Mouse (Mus musculus): ENCODE results near the gene Wnt3a.
A peak's percentile ranks its signal among the peaks of the same experiment; 100 is the strongest.
"Not testable (repeated sequence)": the region's sequence is repeated elsewhere in the genome, so short reads cannot be mapped to it uniquely, and the experiment has no call there.

Gene Wnt3a

GRCm38 (mm10) chr11:59307422-59308163, 17.0 kb upstream of the Wnt3a start:
- DNase-seq (ENCODE audit: low spot score) = peak; percentile 79

- peak; percentile 56 for DNase-seq (ENCODE audit: low spot score)
Measured at GRCm38 (mm10) chr11:59306461-59307421, 16.2 kb upstream of the Wnt3a start, which contains the start of gene Wnt9a. TSS of gene Wnt9a (plus strand) at chr11:59306928.

GRCm38 (mm10) chr11:59305821-59306215, 15.3 kb upstream of the Wnt3a start:
- DNase-seq (ENCODE audit: low spot score) = no peak

DNA sequence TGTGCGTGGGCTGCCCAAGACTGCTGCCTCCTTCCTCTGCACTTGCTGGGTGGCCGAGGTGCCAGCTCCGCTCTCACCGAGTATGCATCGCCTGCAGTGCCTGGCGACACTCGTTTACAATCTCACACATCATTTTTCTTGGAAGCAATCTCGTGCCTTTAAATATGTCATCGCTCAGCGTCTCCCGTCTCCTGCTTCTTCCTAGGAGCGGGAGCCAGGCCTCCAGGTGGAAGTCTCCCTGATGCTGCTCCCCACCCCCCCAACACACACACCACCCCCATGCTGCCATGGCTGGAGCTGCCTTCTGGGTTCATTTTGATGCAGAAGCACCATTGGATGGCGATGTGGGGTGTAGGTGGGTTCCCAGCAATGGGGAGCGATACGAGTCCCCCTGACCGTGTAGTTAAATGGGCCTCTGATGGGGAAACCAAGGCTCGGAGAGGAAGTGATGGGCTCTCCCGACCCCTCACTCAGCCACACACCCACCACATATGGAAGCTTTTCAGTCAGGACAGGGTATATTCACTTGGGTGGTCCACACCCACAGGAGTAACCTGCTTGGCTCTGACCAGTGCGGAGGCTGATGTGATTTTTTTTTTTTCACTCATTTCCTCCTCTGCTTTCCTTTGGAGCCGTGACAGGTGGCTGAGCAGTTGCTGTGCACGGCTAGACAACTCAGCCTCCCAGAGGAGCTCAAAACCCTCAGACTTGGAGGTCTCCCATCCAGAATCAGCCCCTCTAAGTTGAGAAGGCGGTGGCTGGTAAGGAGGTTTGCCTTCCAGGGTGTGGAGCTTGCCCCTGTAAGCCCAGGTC, 14.7 kb upstream of the Wnt3a start:
- no peak for DNase-seq (ENCODE audit: low spot score)

GRCm38 (mm10) chr11:59302700-59303569, 12.4 kb upstream of the Wnt3a start:
- DNase-seq (ENCODE audit: low spot score) = peak; percentile 89

- DNase-seq (ENCODE audit: low spot score) = not testable (repeated sequence)
Measured at GRCm38 (mm10) chr11:59301053-59301452, 10.5 kb upstream of the Wnt3a start.

GRCm38 (mm10) chr11:59300185-59300584, 9.6 kb upstream of the Wnt3a start:
- DNase-seq (ENCODE audit: low spot score) = peak; percentile 38

- peak; percentile 53 for DNase-seq (ENCODE audit: low spot score)
Measured at GRCm38 (mm10) chr11:59297941-59298340, 7.4 kb upstream of the Wnt3a start.

DNA sequence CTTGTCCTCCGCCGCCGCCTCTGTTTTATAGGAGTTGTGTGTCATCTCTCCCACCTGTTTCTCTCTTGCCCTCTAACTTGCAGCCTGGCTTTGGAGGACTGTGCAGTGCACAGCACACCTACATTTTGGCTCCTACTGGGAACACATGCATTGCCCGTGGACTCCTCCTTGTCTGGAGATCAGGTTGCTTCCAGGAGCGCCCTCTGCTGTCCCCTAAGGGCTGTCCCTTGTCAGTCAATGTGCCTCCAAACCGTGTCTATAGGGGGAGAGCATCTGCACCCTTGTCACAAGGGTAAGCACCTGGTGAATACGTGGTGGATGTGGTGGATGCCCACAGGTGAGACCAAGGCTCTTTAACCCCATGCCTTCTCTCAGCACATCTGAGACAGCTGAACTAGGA, 3.1 kb upstream of the Wnt3a start:
- DNase-seq (ENCODE audit: low spot score) = no peak

DNA sequence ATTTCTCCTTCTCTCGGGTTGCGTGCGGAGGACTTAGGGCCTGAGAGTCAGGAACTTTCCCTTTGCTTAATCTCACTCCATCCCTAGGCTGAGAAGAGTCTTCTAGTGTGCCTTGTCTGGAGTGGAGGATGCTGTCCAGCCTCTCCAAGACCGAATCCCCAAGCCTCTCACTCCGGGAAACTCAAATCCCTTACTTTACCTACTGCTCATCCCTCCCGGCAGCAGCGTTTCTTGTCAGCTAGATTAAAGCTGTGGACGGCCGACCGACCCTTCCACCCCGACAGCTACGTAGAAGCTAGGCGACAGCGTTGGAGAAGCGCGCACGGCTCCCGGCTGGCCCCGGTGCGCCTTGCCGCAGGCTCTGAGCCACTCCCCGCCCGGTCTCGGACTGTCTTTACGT, 846 bp downstream of the Wnt3a start:
- DNase-seq (ENCODE audit: low spot score) = no peak

DNA sequence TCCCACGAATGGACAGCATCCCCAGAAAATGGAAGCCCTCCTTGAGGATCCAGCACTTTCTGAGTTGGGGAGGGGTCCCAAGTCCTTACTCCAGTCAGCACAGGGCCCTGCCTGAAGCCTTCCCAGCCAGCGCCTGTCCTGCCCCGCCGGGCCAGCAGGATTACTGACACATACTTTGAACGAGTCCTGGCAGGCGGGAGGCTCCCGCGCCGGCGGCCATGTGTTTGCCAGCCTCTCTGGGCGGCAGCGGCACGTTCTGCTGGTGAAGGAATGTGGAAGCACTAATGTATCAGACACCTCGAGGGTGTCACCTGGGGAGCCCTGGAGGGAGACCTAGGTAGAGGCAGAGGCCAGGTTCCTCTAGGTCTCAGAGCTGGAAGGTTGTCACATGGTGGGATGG, 6.4 kb downstream of the Wnt3a start:
- no peak for DNase-seq (ENCODE audit: low spot score)

- peak; percentile 32 for DNase-seq (ENCODE audit: low spot score)
Measured at GRCm38 (mm10) chr11:59282933-59283332, 7.6 kb downstream of the Wnt3a start.

- DNase-seq (ENCODE audit: low spot score) = no peak
Measured at GRCm38 (mm10) chr11:59282111-59282510, 8.4 kb downstream of the Wnt3a start.

DNA sequence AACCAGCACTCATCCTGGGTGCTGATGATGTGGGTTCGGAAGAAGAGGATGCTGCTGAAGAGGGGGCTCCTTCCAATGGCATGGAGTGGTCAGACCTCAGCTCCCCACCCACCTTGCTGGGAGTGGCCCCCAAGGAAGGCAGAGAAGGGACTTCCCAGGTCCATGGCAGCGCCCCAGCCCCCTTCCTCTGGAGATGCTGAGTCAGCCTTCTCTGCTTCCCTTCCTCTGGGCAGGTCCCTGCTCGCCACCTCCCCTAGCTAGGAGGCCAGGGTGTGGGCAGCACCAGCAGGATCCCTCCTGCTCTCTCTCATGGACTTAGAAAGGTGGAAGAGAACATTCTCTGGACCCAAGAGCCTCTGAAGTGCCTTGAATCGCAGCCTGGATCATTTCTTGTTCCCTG, 12.5 kb downstream of the Wnt3a start:
- no peak for DNase-seq (ENCODE audit: low spot score)

DNA sequence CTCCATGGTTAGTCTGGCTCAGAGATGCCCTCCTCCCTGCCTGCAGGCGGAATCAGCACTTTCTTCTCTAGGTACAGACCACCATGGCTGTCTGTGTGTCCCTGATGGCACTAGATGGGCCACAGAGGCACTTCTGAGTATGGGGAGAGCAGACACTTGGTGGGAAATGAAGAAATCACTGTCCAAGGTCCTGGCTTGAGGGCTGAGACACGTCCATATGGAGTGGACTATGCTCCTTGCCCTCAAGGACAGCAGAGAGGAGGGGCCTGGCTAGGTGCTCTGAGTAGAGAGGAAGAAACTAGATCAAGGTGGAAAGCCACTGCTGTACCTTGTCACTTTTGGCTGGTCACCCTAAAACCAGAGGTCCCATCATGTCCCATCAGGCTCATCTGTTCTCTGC, 13.7 kb downstream of the Wnt3a start:
- DNase-seq (ENCODE audit: low spot score) = no peak

DNA sequence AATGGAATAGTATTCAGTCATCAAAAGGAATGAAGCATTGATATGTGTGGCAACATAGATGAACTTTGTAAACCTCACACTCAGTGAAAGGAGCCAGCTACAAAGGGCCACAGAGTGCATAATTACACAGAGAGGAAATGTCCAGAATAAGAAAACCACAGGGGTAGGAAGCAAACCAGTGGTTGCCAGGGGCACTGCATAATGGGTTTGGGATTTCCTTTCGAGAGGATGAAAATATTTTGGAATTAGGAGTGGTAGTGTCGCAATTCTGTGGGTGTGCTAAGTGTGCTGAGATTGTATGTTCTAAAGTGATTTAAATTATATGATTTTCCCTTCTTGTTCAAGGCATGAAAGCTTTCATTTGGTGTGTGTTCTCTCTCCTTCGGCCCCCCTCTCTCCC, 16.4 kb downstream of the Wnt3a start:
- DNase-seq (ENCODE audit: low spot score) = no peak

GRCm38 (mm10) chr11:59266727-59267126, 23.8 kb downstream of the Wnt3a start:
- no peak for DNase-seq (ENCODE audit: low spot score)

DNA sequence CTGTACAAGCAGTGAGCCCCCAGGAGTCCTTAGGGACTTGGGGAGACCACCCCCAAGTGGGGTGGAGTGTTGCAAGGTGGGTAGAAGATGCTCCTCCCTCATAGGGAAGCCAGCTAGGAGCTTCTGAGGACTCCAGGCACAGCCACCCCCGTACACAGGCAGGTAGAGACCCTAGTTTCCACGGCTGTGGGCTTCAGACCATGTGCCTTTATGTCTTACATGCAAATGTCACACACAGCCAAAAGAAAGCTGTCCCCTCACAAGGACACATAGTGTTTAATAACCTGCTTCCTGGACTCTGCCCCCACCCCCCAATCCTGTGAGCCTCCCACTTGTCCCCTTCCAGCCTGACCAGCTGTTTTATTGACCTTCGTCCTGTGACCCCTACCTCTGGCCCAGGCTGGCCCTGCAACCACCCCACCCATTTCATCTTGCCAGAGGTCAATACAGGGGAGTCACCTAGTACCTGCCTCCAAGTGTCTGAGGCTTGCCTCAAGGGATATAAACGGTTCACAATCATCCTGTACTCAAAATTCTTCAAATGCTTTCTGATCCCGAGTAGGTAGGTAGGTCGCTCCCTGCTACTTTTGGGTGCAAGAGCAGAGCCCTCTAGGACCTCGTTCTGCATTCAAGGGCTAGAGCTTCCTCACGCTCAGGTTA, 25.3 kb downstream of the Wnt3a start:
- no peak for DNase-seq (ENCODE audit: low spot score)

- no peak for DNase-seq (ENCODE audit: low spot score)
Measured at GRCm38 (mm10) chr11:59264593-59264992, 26.0 kb downstream of the Wnt3a start.

DNA sequence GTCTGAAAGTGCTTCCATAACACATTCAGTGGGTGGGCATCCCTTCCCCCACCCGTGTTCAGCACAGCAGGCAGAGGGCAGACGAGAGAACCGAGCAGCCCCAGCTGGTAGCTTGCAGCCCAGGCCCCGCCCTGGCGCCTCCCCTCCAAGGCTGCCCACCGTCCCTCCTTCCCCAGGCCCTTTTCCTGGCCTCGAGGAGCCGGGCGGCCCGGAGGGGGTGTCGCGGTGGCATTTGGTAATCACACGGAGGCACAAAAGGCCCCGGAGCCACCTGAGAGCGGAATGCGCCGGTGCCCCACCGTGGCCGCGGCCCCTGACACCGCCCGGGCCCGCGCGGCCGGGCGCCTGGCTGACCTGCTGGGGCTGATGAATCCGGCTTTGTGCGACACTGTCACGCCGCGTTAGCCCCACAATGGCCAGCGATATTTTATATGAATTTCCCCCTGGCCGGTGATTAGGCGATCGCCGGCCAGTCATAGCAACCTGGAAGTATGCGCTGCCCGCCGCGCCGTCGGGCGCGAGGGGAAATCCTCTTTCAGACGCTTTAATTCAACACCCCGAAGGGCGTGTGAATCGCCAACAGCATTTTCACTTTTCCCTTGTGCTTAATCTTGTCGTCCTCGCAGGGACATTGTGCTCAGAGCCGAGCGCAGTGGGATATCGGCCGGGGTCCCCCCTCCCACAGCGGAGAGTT, 26.5 kb downstream of the Wnt3a start:
- DNase-seq (ENCODE audit: low spot score) = peak; percentile 33
